Mouse (Mus musculus) intestine, embryonic 14.5 days (tissue): ENCODE measurements around the gene Nhej1. TPM values are rescaled to one million over a fixed set of nuclear protein-coding genes. Genes with fewer than 3 reads are reported as not detected.

Experiments used
- ATAC-seq: fragments of 200-750 bp; cut with Nextera tagmentation; replicated peaks from 2 replicates; pipeline ENCODE4 v1.8.0; 2017; ENCODE audit warnings: low read depth, moderate number of reproducible peaks, moderate TSS enrichment, moderate library complexity; ENCODE audit not compliant: low FRiP score, low TSS enrichment
- DNase-seq: peaks from one replicate; pipeline ENCODE4 v3.0.0-alpha.2; 2018; ENCODE audit warnings: low spot score
- H3K27ac ChIP-seq: fragments of 300-500 bp; sonication (generic); 2 replicates; pipeline ENCODE4 v1.5.1; 2014; ENCODE audit warnings: low read depth, mild to moderate bottlenecking, control low read depth
- H3K27me3 ChIP-seq: fragments of 300-500 bp; sonication (generic); replicated peaks from 2 replicates; pipeline ENCODE4 v1.6.1; 2014; ENCODE audit warnings: low read length, control low read depth; ENCODE audit not compliant: control insufficient read depth, insufficient read depth
- H3K36me3 ChIP-seq: fragments of 300-500 bp; sonication (generic); 2 replicates; pipeline ENCODE4 v1.6.1; 2014; ENCODE audit warnings: low read length, control low read depth; ENCODE audit not compliant: control insufficient read depth, insufficient read depth
- H3K4me1 ChIP-seq: fragments of 300-500 bp; sonication (generic); replicated peaks from 2 replicates; pipeline ENCODE4 v1.6.1; 2014; ENCODE audit warnings: low read length, control low read depth, mixed read lengths; ENCODE audit not compliant: control insufficient read depth, insufficient read depth
- H3K4me2 ChIP-seq: fragments of 300-500 bp; sonication (generic); 2 replicates; pipeline ENCODE4 v1.6.1; 2014; ENCODE audit warnings: low read length
- H3K4me3 ChIP-seq: fragments of 300-500 bp; sonication (generic); 2 replicates; pipeline ENCODE4 v1.5.1; 2014; ENCODE audit warnings: low read depth, low read length, control low read depth, mixed read lengths
- H3K9ac ChIP-seq: fragments of 300-500 bp; sonication (generic); 2 replicates; pipeline ENCODE4 v1.6.1; 2014; ENCODE audit warnings: mild to moderate bottlenecking, low read length
- H3K9me3 ChIP-seq: fragments of 300-500 bp; sonication (generic); 2 replicates; pipeline ENCODE4 v1.6.1; 2016; ENCODE audit warnings: low read length, control low read depth; ENCODE audit not compliant: control insufficient read depth
- WGBS: fragments of 180-500 bp; shearing (Covaris S2); extraction: QIAGEN DNeasy Blood & Tissue Kit; methylation state at CpG from one replicate; pipeline ENCODE4 v1.1.7; 2014; 5-methylcytosine and 5-hydroxymethylcytosine counted together
- polyA plus RNA-seq: library from polyadenylated mRNA; unstranded; fragments of >200 nt; fragmentation: Nextera tagmentation; extraction: Ambion mirVana; gene quantifications from 2 replicates; pipeline ENCODE4 v1.2.1, GENCODE M21; 2014

Nhej1 gene
- polyA plus RNA-seq, 1 experiment from 2014 or later: 8.3 TPM

DNA sequence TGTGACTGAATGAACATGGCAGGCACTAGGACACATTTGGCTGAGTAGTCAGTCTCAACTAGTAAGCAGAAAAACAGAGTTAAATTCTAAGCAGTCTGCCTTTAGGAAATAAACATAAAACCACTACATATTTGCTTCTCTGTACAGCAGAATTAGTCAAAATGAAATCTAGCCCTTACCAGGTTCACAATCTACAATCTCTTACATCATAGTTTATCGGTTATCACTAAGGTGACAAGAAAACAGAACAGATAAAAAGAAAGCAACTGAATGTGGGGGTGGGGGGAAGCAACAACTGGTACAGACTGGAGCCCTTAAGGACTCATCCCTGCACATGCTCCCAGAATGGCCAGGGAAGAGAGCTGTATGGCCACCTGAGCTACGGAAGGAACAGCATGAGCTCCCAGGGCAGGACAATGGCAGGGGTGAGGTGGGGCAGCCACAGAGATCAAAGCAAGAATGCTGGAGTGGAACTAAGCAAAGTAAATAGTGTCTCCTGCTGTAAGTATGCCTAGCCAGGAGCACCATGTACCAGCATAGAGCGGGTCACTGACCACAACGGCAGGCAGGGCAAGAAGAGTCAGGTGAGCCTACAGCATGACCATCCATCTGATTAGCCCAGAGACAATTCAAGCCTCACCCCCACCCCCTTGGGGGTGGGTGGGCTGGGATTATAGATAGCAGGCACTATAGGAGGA, 153.5 kb downstream of the Nhej1 start:
- ATAC-seq (0 out of 2 replicates have a peak, but pooled peaks have one; percentile 58), DNase-seq (no peak)
- Histone ChIP-seq H3K4me3 (no peak overlapping the region), H3K27me3 (no peaks in the 10 kb centered on the region), H3K36me3 (no peaks in the 10 kb centered on the region), H3K4me1 (0 out of 2 replicates have a peak, but pooled peaks cover 11% of the 10 kb centered on the region), H3K4me2 (no peak overlapping the region), H3K9me3 (no peaks in the 10 kb centered on the region), H3K9ac (no peak overlapping the region), H3K27ac (no peak overlapping the region)
- WGBS: 51% methylated on average over 4 of the region's 4 CpGs

DNA sequence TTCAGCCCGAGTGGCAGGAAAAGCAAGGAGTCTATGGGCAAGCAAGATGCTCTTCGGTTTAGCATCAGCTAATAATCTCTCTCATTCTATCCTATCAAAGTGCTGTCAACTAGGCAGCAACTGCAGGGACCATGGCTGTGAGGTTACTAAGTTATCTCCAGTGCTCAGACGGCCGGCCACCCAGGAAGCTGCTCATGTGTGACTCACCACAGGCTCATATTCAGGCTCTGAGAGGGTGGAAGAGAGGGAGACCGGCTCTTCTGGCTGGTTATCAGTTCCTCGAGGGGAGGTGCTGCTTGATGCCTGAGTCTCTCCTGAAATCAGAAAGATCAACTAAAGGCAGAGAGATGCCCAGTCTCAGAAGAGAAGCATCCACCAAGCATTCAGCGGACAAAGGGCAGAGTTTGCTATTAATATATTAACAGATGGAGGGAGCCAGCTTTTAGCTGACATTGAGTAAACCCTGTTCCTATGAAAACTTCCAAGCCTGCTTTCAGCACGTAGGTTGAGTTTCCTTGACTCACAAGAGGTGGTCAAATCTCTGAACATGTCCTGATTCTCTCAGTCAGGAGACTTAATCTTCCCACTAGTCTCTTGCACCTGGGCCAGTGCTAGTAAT, 156.9 kb downstream of the Nhej1 start:
- WGBS: 35% methylated on average over 8 of the region's 8 CpGs
- no peak for DNase-seq
- no peaks in the 10 kb centered on the region for H3K36me3 ChIP-seq
- no peak overlapping the region for H3K4me2 ChIP-seq
- H3K9ac ChIP-seq: no peak overlapping the region
- no peaks in the 10 kb centered on the region for H3K27me3 ChIP-seq
- no peak for ATAC-seq
- no peak overlapping the region for H3K4me3 ChIP-seq
- peaks cover 18% of the 10 kb centered on the region for H3K4me1 ChIP-seq
- no peaks in the 10 kb centered on the region for H3K9me3 ChIP-seq
- no peak overlapping the region for H3K27ac ChIP-seq

DNA sequence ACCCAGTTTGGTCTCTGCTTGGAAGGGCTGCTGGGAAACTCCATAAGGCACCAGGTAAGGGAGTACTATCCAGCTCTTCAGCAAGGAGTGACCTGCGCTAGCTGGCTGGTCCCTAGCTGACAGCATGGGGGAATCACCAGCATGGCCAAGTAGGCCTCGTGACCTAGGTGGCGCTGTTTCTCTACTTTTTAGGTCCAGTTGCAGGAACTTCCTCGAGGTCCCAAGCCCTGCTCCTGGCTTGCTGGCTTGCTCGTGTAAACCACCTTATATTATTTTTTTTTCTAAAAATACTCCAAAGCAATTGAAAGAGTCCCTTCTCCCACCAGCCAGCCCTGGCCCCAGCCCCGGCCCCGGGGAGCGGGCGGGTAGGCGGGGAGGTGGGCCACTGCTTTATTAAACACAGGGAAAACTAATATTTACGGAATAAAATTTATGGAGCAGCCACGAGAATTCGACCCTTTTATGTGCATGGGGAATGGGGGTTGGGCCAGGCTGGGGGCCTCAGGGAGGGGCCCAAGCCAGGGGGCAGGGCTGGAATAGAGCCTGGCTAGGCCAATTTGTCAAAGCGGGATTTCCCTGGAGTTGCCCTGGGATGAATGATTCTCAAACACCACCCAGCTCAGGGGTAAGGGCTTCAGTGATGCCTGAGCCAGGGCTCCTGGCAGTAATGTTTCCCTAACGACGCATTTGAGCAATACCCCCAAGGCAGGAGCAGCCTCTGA, 160.3 kb downstream of the Nhej1 start:
- Histone ChIP-seq H3K9me3 (no peaks in the 10 kb centered on the region), H3K4me1 (peaks cover 18% of the 10 kb centered on the region), H3K9ac (peak overlapping the region; percentile 31), H3K4me2 (peak overlapping the region; percentile 62), H3K36me3 (no peaks in the 10 kb centered on the region), H3K27ac (peak overlapping the region; percentile 66), H3K4me3 (peak overlapping the region; percentile 15; the same call in 1 of the 2 replicates), H3K27me3 (no peaks in the 10 kb centered on the region)
- ATAC-seq (peak; percentile 65), DNase-seq (peak; percentile 89)
- 4% methylated on average over 16 of the region's 16 CpGs for WGBS

DNA sequence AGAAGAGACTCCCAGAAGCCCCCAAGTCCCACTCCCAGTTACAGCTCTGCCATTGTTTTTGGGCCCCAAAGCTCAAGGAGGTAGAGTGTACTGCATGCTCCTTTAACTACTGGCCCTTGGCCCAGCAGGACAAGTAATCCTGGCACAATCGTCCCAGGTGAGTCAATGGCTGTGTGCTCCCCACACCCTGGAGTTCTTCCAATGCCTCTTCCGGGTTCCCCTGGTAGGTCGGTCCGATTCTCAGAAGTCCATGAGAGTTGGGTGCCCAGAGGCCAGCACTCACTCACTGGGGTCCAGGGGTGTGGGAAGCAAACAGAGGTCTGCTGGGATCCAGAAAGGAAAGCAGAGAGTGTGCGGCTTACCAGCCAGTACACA, 162.2 kb downstream of the Nhej1 start:
- Histone ChIP-seq H3K36me3 (no peaks in the 10 kb centered on the region), H3K4me3 (no peak overlapping the region), H3K9me3 (no peaks in the 10 kb centered on the region), H3K27ac (peak overlapping the region; percentile 69), H3K4me2 (peak overlapping the region; percentile 33), H3K27me3 (0 out of 2 replicates have a peak, but pooled peaks cover 1% of the 10 kb centered on the region), H3K4me1 (peaks cover 12% of the 10 kb centered on the region), H3K9ac (no peak overlapping the region; the same call in 1 of the 2 replicates)
- ATAC-seq (peak; percentile 36; the same call in 1 of the 2 replicates), DNase-seq (no peak)
- 69% methylated on average over 5 of the region's 5 CpGs for WGBS

DNA sequence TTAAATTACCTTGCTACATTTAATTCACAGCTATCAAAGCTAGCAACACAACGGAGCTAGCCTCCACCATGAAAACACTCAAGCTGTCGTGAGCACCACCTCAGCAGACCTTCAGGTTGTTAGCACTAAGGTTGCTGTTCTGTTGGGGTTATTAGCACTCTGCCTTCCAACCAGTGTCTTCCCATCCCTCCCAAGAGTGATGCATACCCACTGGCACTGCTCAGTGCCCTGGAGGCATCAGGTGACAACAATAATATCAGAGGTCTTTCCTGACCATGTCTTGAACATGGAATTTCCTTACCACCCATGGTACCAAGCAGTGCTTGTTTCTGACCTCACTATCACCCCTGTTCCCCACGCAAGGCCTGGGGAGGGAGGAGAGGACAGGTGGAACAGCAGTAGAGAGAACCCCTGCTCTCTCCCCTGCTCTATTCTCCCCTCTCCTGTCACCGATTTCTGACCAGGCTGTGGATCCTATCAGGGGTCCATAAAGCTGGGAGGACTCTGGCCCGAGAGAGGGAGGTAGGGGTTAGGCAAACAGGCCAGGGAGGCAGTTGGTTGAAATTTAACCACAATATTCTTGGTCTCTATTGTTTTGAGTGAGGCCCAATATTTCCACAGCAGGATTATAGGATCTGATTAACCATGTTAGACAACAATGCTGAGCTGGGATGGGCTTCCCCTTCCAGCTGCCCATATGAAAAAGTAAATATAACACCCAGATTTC, 162.7 kb downstream of the Nhej1 start:
- Histone ChIP-seq H3K4me3 (no peak overlapping the region), H3K27me3 (0 out of 2 replicates have a peak, but pooled peaks cover 6% of the 10 kb centered on the region), H3K36me3 (no peaks in the 10 kb centered on the region), H3K9me3 (no peaks in the 10 kb centered on the region), H3K9ac (no peak overlapping the region), H3K4me2 (peak overlapping the region; percentile 33), H3K27ac (peak overlapping the region; percentile 69), H3K4me1 (peaks cover 7% of the 10 kb centered on the region)
- DNase-seq: no peak
- 49% methylated on average over 5 of the region's 5 CpGs for WGBS
- ATAC-seq: peak; percentile 73

- Histone ChIP-seq H3K4me1 (peaks cover 7% of the 10 kb centered on the region), H3K4me3 (no peak overlapping the region), H3K36me3 (no peaks in the 10 kb centered on the region), H3K27ac (peak overlapping the region; percentile 69; the same call in 1 of the 2 replicates), H3K4me2 (0 out of 2 replicates have a peak overlapping the region, but pooled peaks have one; percentile 18), H3K27me3 (0 out of 2 replicates have a peak, but pooled peaks cover 9% of the 10 kb centered on the region), H3K9me3 (no peaks in the 10 kb centered on the region), H3K9ac (no peak overlapping the region)
- WGBS: 74% methylated on average over 7 of the region's 7 CpGs
- no peak; the same call in 1 of the 2 replicates for ATAC-seq
- no peak for DNase-seq
These were observed 163.3 kb downstream of the Nhej1 start for GRCm38 (mm10) chr1:74961722-74962121.

DNA sequence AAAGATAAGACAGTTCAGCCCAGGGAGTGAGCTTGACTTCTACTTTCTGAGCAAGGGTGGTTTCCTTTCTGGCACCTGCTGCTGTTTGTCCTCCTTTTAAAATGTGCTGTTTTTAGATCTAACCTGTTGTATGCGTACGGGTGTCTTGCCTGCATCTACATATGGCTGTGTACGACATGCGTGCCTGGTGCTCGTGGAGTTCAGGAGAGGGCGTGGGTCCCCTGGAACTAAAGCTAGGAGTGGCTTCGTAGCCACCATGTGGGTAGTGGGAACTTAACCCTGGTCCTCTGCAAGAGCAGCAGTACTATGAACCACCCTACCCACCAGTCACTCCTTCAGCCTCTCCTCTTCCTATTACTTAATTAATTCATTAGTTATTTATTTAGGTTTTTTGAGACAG, 164.9 kb downstream of the Nhej1 start:
- DNase-seq (no peak), ATAC-seq (no peak)
- Histone ChIP-seq H3K36me3 (no peaks in the 10 kb centered on the region), H3K4me1 (peaks cover 4% of the 10 kb centered on the region), H3K4me3 (no peak overlapping the region), H3K9me3 (no peaks in the 10 kb centered on the region), H3K27ac (0 out of 2 replicates have a peak overlapping the region, but pooled peaks have one; percentile 18), H3K9ac (no peak overlapping the region), H3K4me2 (no peak overlapping the region), H3K27me3 (peaks cover 9% of the 10 kb centered on the region; the same call in 1 of the 2 replicates)
- 82% methylated on average over 7 of the region's 7 CpGs for WGBS
